Mouse (Mus musculus) hindbrain, embryonic 10.5 days (tissue): ENCODE measurements around the gene Igfbp7. TPM values are rescaled to one million over a fixed set of nuclear protein-coding genes. Genes with fewer than 3 reads are reported as not detected.

Experiments
- DNase-seq: peaks from one replicate; pipeline ENCODE4 v3.0.0-alpha.2; 2017; ENCODE audit warnings: low spot score
- H3K27ac ChIP-seq: fragments of 300-500 bp; sonication (generic); 2 replicates; pipeline ENCODE4 v1.5.1; 2016; ENCODE audit warnings: mild to moderate bottlenecking, moderate library complexity
- H3K27me3 ChIP-seq: fragments of 300-500 bp; sonication (generic); 2 replicates; pipeline ENCODE4 v1.6.1; 2016; ENCODE audit warnings: mild to moderate bottlenecking; ENCODE audit not compliant: poor library complexity, insufficient read depth, severe bottlenecking
- H3K36me3 ChIP-seq: fragments of 300-500 bp; sonication (generic); 2 replicates; pipeline ENCODE4 v1.6.1; 2016; ENCODE audit warnings: mild to moderate bottlenecking, moderate library complexity
- H3K4me1 ChIP-seq: fragments of 300-500 bp; sonication (generic); replicated peaks from 2 replicates; pipeline ENCODE4 v1.6.1; 2016; ENCODE audit warnings: mild to moderate bottlenecking
- H3K4me3 ChIP-seq: fragments of 300-500 bp; sonication (generic); 2 replicates; pipeline ENCODE4 v1.5.1; 2016; ENCODE audit warnings: mild to moderate bottlenecking, moderate library complexity
- H3K9me3 ChIP-seq: fragments of 300-500 bp; sonication (generic); 2 replicates; pipeline ENCODE4 v1.6.1; 2016; ENCODE audit warnings: mild to moderate bottlenecking, moderate library complexity
- WGBS: fragments of 180-500 bp; shearing (Covaris S2); methylation state at CpG from one replicate; pipeline ENCODE4 v1.1.7; 2016; 5-methylcytosine and 5-hydroxymethylcytosine counted together
- polyA plus RNA-seq: library from polyadenylated mRNA; unstranded; fragments of >200 nt; fragmentation: Nextera tagmentation; extraction: Ambion mirVana; gene quantifications from 2 replicates; pipeline ENCODE4 v1.2.1, GENCODE M21; 2016

Igfbp7 gene
- polyA plus RNA-seq, 1 experiment from 2014 or later, result 25.9 TPM

GRCm38 (mm10) chr5:77301296-77301903, 106.4 kb downstream of the Igfbp7 start:
- Histone ChIP-seq H3K9me3 (no peaks in the 10 kb centered on the region), H3K27me3 (no peaks in the 10 kb centered on the region), H3K4me3 (no peak overlapping the region), H3K4me1 (no peaks in the 10 kb centered on the region), H3K27ac (no peak overlapping the region), H3K36me3 (peaks cover 91% of the 10 kb centered on the region)
- WGBS, result 95% methylated on average over 6 of the region's 6 CpGs
- DNase-seq, result no peak

DNA sequence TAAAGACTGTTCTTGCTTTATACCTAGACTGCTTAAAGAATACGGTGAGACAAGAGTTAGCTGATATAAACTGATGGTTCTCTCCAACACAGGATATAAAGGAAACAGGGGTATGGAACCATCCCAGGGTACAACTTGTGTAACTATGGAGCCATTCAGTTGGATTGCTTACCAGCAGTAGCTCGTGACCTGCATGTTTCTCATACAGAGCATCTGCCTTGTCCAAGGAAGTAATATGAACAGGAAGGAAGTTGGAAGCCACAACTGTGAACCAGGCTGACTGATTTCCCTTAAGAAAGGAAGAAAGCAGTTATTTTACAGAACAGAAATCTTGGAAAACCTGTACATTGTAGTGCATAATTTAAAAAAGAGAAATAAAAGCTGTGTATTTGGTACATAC, 108.4 kb downstream of the Igfbp7 start:
- Histone ChIP-seq H3K27ac (no peak overlapping the region), H3K36me3 (peaks cover 89% of the 10 kb centered on the region), H3K4me1 (no peaks in the 10 kb centered on the region), H3K27me3 (no peaks in the 10 kb centered on the region), H3K4me3 (no peak overlapping the region), H3K9me3 (no peaks in the 10 kb centered on the region)
- WGBS, result 92% methylated on average over 2 of the region's 2 CpGs
- DNase-seq, result no peak

Other genes starting within 250 kb of the Igfbp7 start
- gene Spink2, start 196.6 kb downstream of the Igfbp7 start, polyA plus RNA-seq, result 0.50 and 0.52 TPM in 2 replicates
- gene Rest, start 142.6 kb downstream of the Igfbp7 start, polyA plus RNA-seq, result 17.1 and 22.8 TPM in 2 replicates
- 35.9 and 39.6 TPM in 2 replicates for gene Noa1, start 98.0 kb downstream of the Igfbp7 start, polyA plus RNA-seq
- 71.6 and 91.1 TPM in 2 replicates for gene Polr2b, start 97.9 kb downstream of the Igfbp7 start, polyA plus RNA-seq